Mouse (Mus musculus): ENCODE measurements at regions not wholly inside any gene's neighbourhood (a gene's known extent, or its start where the extent isn't known, plus 50 kb on each side); places are given as distances from the start of the nearest gene placed in this dataset.

- no peaks in the 10 kb centered on the region for H3K4me1 ChIP-seq (ENCODE audit: control insufficient read depth, insufficient read depth, low read length)
- 67% methylated on average over 2 of the region's 2 CpGs for WGBS
- ATAC-seq (replicated peaks; ENCODE audit: insufficient number of reproducible peaks, low FRiP score, low TSS enrichment, low read depth) (no peak), DNase-seq (ENCODE audit: low spot score) (no peak)
- no peaks in the 10 kb centered on the region for H3K9me3 ChIP-seq (replicated peaks; ENCODE audit: control insufficient read depth, low read length)
- H3K9ac ChIP-seq (replicated peaks; ENCODE audit: low read length) = no peak overlapping the region
- no peak overlapping the region for H3K4me3 ChIP-seq (ENCODE audit: low read depth, low read length)
- no peak overlapping the region for H3K4me2 ChIP-seq (ENCODE audit: low read depth, low read length)
- H3K36me3 ChIP-seq (replicated peaks; ENCODE audit: control insufficient read depth, insufficient read depth, low read depth, low read length) = no peaks in the 10 kb centered on the region
- H3K27ac ChIP-seq (replicated peaks; ENCODE audit: low read depth, low read length) = no peak overlapping the region
- H3K27me3 ChIP-seq (ENCODE audit: control insufficient read depth, insufficient read depth, low read length) = no peaks in the 10 kb centered on the region
Measured at GRCm38 (mm10) chr1:193629887-193630286, 259.8 kb upstream of the Camk1g start.

DNA sequence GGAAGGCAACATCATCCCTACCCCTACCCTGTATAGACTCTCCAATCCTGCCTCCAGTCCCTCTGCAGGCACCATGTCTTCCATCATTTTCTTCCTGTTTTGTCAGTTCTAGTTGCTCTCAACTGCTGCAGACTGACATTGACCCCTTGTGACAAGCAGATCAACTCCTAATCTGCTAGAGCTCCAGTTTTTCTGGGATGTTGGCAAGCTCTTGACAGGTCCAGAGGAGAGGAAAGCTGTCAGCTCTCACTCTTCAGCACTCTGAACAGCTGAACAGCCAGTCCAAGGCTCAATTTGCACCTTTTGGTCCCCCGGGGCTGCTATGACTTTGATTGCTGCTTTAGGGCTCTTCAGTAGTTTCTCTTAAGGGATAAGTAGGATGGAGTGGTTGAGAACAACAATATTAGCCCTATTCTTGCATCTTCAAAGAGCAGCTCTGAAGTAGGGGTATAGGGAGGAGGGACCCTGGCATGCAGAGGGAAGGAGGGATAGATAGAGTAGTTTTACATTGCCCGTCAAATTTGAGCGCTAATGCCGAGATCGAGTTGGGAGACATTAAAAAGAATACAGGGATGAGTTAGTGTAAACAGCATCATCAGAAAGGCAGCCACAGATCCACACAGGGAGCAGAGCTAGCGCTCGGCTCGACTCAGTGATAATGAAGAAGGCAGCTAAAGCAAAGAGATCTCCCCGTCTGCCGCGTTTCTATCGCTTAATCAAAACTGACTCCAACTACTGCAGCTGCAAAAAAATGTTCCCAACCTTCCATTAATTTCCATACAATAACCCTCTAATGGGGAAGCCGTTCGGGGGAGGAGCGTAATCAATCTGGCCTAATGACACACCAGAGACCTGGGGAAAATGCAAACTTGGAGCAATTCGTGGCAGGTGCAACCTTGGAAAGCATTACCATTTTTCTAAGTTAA lies 257.1 kb upstream of the Camk1g start:
- Histone ChIP-seq H3K27me3 (ENCODE audit: control insufficient read depth, insufficient read depth, low read length) (no peaks in the 10 kb centered on the region), H3K36me3 (replicated peaks; ENCODE audit: control insufficient read depth, insufficient read depth, low read depth, low read length) (no peaks in the 10 kb centered on the region), H3K9ac (replicated peaks; ENCODE audit: low read length) (no peak overlapping the region), H3K9me3 (replicated peaks; ENCODE audit: control insufficient read depth, low read length) (no peaks in the 10 kb centered on the region), H3K4me1 (ENCODE audit: control insufficient read depth, insufficient read depth, low read length) (no peaks in the 10 kb centered on the region), H3K4me2 (ENCODE audit: low read depth, low read length) (no peak overlapping the region), H3K27ac (replicated peaks; ENCODE audit: low read depth, low read length) (no peak overlapping the region), H3K4me3 (ENCODE audit: low read depth, low read length) (no peak overlapping the region)
- 74% methylated on average over 16 of the region's 16 CpGs for WGBS
- ATAC-seq (replicated peaks; ENCODE audit: insufficient number of reproducible peaks, low FRiP score, low TSS enrichment, low read depth) = no peak
- DNase-seq (ENCODE audit: low spot score) = peak; percentile 7

DNA sequence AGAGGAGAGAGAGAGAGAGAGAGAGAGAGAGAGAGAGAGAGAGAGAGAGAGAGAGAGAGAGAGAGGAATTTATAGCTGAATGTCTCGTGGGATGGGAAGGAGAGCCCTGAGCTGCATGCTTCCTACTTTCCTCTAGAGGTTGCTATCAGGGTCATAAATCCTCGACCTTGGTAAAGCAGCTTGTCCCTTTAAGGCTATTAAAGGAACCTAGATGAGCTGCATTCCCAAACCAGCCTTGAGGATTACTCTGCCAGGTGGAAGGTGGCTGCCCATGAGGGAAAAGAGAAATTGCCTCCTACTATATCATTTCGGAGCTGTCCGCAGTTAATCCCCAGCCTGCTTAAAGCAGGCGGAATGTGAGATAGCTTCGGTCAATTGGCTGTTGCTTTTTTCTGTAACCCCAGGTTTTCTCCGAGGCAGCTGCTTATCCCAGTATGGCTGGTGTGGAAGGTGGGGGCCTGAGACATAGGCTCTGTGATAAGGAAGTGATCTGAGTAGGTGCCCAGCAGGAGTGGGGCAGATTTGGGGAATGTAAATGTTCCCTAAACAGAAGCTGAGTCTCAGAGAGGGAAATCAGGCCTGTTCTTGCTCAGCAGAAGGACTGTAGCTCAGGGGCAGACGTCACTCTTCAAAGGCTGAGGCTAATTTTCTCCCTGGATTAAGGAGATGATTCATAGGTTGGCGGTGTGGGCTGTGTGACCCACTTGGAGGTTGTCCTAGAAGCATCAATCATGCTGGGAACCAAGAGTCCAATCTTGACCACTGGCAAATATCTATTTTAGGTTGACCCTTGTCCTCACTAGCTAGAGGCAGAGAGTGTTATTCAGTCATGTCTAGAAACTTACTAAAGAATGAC lies 255.2 kb upstream of the Camk1g start:
- ATAC-seq (replicated peaks; ENCODE audit: insufficient number of reproducible peaks, low FRiP score, low TSS enrichment, low read depth) = no peak
- Histone ChIP-seq H3K27ac (replicated peaks; ENCODE audit: low read depth, low read length) (no peak overlapping the region), H3K4me1 (ENCODE audit: control insufficient read depth, insufficient read depth, low read length) (no peaks in the 10 kb centered on the region), H3K4me3 (ENCODE audit: low read depth, low read length) (no peak overlapping the region), H3K36me3 (replicated peaks; ENCODE audit: control insufficient read depth, insufficient read depth, low read depth, low read length) (no peaks in the 10 kb centered on the region), H3K4me2 (ENCODE audit: low read depth, low read length) (no peak overlapping the region), H3K27me3 (ENCODE audit: control insufficient read depth, insufficient read depth, low read length) (no peaks in the 10 kb centered on the region), H3K9ac (replicated peaks; ENCODE audit: low read length) (no peak overlapping the region), H3K9me3 (replicated peaks; ENCODE audit: control insufficient read depth, low read length) (no peaks in the 10 kb centered on the region)
- DNase-seq (ENCODE audit: low spot score) = no peak
- WGBS = 18% methylated on average over 9 of the region's 9 CpGs

GRCm38 (mm10) chr1:193623571-193623970 lies 253.5 kb upstream of the Camk1g start:
- WGBS = 82% methylated on average over 3 of the region's 3 CpGs
- no peak for DNase-seq (ENCODE audit: low spot score)
- Histone ChIP-seq H3K27me3 (ENCODE audit: control insufficient read depth, insufficient read depth, low read length) (no peaks in the 10 kb centered on the region), H3K36me3 (replicated peaks; ENCODE audit: control insufficient read depth, insufficient read depth, low read depth, low read length) (no peaks in the 10 kb centered on the region), H3K9me3 (replicated peaks; ENCODE audit: control insufficient read depth, low read length) (no peaks in the 10 kb centered on the region), H3K9ac (replicated peaks; ENCODE audit: low read length) (no peak overlapping the region), H3K4me1 (ENCODE audit: control insufficient read depth, insufficient read depth, low read length) (no peaks in the 10 kb centered on the region), H3K27ac (replicated peaks; ENCODE audit: low read depth, low read length) (no peak overlapping the region), H3K4me3 (ENCODE audit: low read depth, low read length) (no peak overlapping the region), H3K4me2 (ENCODE audit: low read depth, low read length) (no peak overlapping the region)
- no peak for ATAC-seq (replicated peaks; ENCODE audit: insufficient number of reproducible peaks, low FRiP score, low TSS enrichment, low read depth)

DNA sequence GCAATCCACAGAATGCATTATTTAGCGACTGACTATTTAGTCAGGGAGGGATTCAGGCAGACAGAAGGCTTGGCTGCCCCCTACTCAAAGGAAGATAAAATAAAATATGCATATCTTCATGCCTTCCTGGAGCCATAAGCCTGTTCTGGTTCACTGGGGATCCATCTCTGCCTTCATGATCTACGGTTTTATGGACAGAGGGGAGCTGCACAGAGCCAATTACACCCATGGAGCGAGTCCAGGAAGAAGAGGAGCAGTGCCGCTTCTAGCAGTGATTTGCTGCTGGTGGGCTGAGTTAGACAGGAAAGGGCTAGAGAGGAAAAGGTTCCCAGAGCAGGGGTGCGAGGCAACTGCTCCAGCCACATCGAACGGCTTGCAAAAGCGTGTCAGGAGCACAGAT lies 248.2 kb upstream of the Camk1g start:
- no peak overlapping the region for H3K9ac ChIP-seq (replicated peaks; ENCODE audit: low read length)
- no peak overlapping the region for H3K4me3 ChIP-seq (ENCODE audit: low read depth, low read length)
- H3K9me3 ChIP-seq (replicated peaks; ENCODE audit: control insufficient read depth, low read length) = no peaks in the 10 kb centered on the region
- ATAC-seq (replicated peaks; ENCODE audit: insufficient number of reproducible peaks, low FRiP score, low TSS enrichment, low read depth) = no peak
- H3K36me3 ChIP-seq (replicated peaks; ENCODE audit: control insufficient read depth, insufficient read depth, low read depth, low read length) = no peaks in the 10 kb centered on the region
- no peaks in the 10 kb centered on the region for H3K4me1 ChIP-seq (ENCODE audit: control insufficient read depth, insufficient read depth, low read length)
- H3K27me3 ChIP-seq (ENCODE audit: control insufficient read depth, insufficient read depth, low read length) = no peaks in the 10 kb centered on the region
- H3K4me2 ChIP-seq (ENCODE audit: low read depth, low read length) = no peak overlapping the region
- H3K27ac ChIP-seq (replicated peaks; ENCODE audit: low read depth, low read length) = no peak overlapping the region
- 81% methylated on average over 8 of the region's 8 CpGs for WGBS
- DNase-seq (ENCODE audit: low spot score) = no peak

- ATAC-seq (replicated peaks; ENCODE audit: insufficient number of reproducible peaks, low FRiP score, low TSS enrichment, low read depth) = no peak
- H3K27ac ChIP-seq (replicated peaks; ENCODE audit: low read depth, low read length) = no peak overlapping the region
Measured at GRCm38 (mm10) chr1:193610471-193610870, 240.4 kb upstream of the Camk1g start.

DNA sequence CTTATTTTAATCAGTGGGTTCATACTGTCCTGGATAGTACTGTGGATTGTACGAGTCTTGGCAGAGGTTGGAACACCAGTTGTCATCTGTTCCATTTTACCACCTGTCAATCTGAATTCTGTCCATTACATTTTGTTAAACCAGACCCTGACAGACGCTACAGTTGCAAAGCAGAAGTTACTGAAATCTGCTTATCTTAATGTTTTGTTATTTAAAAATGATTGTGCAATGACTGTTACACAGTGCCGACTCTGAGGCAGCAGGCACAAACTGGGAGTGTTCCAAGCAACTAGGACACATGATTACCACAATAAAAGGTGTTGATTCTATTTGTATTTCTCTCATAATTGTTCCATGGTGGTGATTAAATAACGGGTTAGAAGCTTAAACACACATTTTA lies 229.8 kb upstream of the Camk1g start:
- H3K27me3 ChIP-seq (ENCODE audit: control insufficient read depth, insufficient read depth, low read length) = no peaks in the 10 kb centered on the region
- no peak overlapping the region for H3K4me2 ChIP-seq (ENCODE audit: low read depth, low read length)
- DNase-seq (ENCODE audit: low spot score) = no peak
- no peak overlapping the region for H3K9ac ChIP-seq (replicated peaks; ENCODE audit: low read length)
- no peaks in the 10 kb centered on the region for H3K9me3 ChIP-seq (replicated peaks; ENCODE audit: control insufficient read depth, low read length)
- no peak overlapping the region for H3K27ac ChIP-seq (replicated peaks; ENCODE audit: low read depth, low read length)
- no peaks in the 10 kb centered on the region for H3K36me3 ChIP-seq (replicated peaks; ENCODE audit: control insufficient read depth, insufficient read depth, low read depth, low read length)
- no peaks in the 10 kb centered on the region for H3K4me1 ChIP-seq (ENCODE audit: control insufficient read depth, insufficient read depth, low read length)
- no peak for ATAC-seq (replicated peaks; ENCODE audit: insufficient number of reproducible peaks, low FRiP score, low TSS enrichment, low read depth)
- WGBS = 74% methylated on average over 4 of the region's 4 CpGs
- H3K4me3 ChIP-seq (ENCODE audit: low read depth, low read length) = no peak overlapping the region

More at GRCm38 (mm10) chr1:193610471-193610870, 240.4 kb upstream of the Camk1g start:
- 68% methylated on average over 4 of the region's 4 CpGs for WGBS
- Histone ChIP-seq H3K36me3 (replicated peaks; ENCODE audit: control insufficient read depth, insufficient read depth, low read depth, low read length) (no peaks in the 10 kb centered on the region), H3K4me1 (ENCODE audit: control insufficient read depth, insufficient read depth, low read length) (no peaks in the 10 kb centered on the region), H3K9ac (replicated peaks; ENCODE audit: low read length) (no peak overlapping the region), H3K9me3 (replicated peaks; ENCODE audit: control insufficient read depth, low read length) (no peaks in the 10 kb centered on the region), H3K4me2 (ENCODE audit: low read depth, low read length) (no peak overlapping the region), H3K4me3 (ENCODE audit: low read depth, low read length) (no peak overlapping the region), H3K27me3 (ENCODE audit: control insufficient read depth, insufficient read depth, low read length) (no peaks in the 10 kb centered on the region)
- no peak for DNase-seq (ENCODE audit: low spot score)

DNA sequence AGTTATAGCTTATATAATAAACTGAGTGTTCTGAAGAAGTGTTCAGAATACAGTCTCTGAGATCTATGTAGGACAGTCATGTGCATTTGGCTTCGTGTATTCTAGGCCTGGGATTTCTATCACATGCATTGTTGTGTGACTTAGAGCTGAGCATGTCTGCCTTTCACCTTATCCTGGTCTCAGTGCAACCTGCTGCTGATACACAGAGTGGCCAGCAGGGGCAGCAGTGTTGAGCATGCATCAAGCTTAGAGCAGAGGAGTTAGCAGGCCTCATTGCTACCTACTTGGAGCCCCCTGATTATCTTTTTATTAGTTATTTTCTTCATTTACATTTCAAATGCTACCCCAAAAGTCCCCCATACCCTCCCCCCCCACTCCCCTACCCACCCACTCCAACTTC lies 229.1 kb upstream of the Camk1g start:
- no peaks in the 10 kb centered on the region for H3K9me3 ChIP-seq (replicated peaks; ENCODE audit: control insufficient read depth, low read length)
- H3K9ac ChIP-seq (replicated peaks; ENCODE audit: low read length) = no peak overlapping the region
- H3K4me2 ChIP-seq (ENCODE audit: low read depth, low read length) = no peak overlapping the region
- no peak overlapping the region for H3K27ac ChIP-seq (replicated peaks; ENCODE audit: low read depth, low read length)
- H3K4me3 ChIP-seq (ENCODE audit: low read depth, low read length) = no peak overlapping the region
- DNase-seq (ENCODE audit: low spot score) (no peak), ATAC-seq (replicated peaks; ENCODE audit: insufficient number of reproducible peaks, low FRiP score, low TSS enrichment, low read depth) (no peak)
- H3K4me1 ChIP-seq (ENCODE audit: control insufficient read depth, insufficient read depth, low read length) = no peaks in the 10 kb centered on the region
- 50% methylated on average over 1 of the region's 1 CpGs for WGBS
- no peaks in the 10 kb centered on the region for H3K27me3 ChIP-seq (ENCODE audit: control insufficient read depth, insufficient read depth, low read length)
- no peaks in the 10 kb centered on the region for H3K36me3 ChIP-seq (replicated peaks; ENCODE audit: control insufficient read depth, insufficient read depth, low read depth, low read length)

All from embryonic facial prominence, embryonic 11.5 days (tissue).